18 mouse cellular contexts compared by ENCODE assay signal in the genomic region with DNA sequence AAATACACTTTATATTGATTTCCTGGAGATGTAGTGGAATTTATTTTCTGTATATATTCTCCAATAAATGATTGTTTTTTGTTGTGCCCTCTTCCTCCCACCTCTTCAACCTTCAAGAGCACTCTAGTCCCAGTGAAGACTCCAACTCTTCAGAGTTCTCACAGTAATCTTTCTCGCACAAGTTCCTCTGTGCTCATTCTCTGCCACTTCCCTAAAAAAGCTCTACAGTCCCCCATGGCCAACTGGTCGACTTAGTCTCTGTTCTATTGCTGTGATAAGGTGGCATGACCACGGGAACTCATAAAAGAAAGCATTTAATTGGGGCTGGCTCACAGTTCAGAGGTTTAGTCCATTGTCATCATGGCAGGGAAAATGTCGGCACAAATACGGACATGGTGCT.
"Had no signal": no experiment of that assay in that cellular context is flagged by ENCODE, and none has a peak within 500 bp of the region (broad histone marks: within the 10 kb centered on the region; RNA-seq: fewer than 3 reads in every experiment).

No protein-coding gene starts in this region.

- H3K4me3 ChIP-seq: kidney, embryonic 15.5 days; left cerebral cortex, adult 2 months; liver, embryonic 13.5 days; megakaryocyte, embryonic 14.5 days; stomach, embryonic 15.5 days had no signal

- H3K36me3 ChIP-seq: kidney, embryonic 15.5 days; liver, embryonic 13.5 days; stomach, embryonic 15.5 days had no signal

- H3K4me2 ChIP-seq: kidney, embryonic 15.5 days; liver, embryonic 13.5 days; midbrain, embryonic 11.5 days; stomach, embryonic 15.5 days had no signal

- H3K27ac ChIP-seq: kidney, embryonic 15.5 days; left cerebral cortex, adult 2 months; liver, embryonic 13.5 days; stomach, embryonic 15.5 days had no signal

- H3K4me1 ChIP-seq: kidney, embryonic 15.5 days; liver, embryonic 13.5 days; megakaryocyte, embryonic 14.5 days; stomach, embryonic 15.5 days had no signal

- DNase-seq: kidney, adult 2 months; kidney, postnatal 10 days; kidney, postnatal 36 days; layer of hippocampus, postnatal 36 days; liver, embryonic 13.5 days; lung, adult 2 months; lung, postnatal 14 days; lung, postnatal 4 days; midbrain, embryonic 14.5 days; right cerebral cortex, adult 18-20 months; right cerebral cortex, postnatal 14 days; right cerebral cortex, postnatal 4 days; thymus, postnatal 25 days had no signal

- H3K9me3 ChIP-seq: kidney, embryonic 15.5 days; liver, embryonic 13.5 days; stomach, embryonic 15.5 days had no signal

- H3K9ac ChIP-seq: kidney, embryonic 15.5 days; liver, embryonic 13.5 days; stomach, embryonic 15.5 days had no signal

- H3K27me3 ChIP-seq: kidney, embryonic 15.5 days; liver, embryonic 13.5 days; megakaryocyte, embryonic 14.5 days; stomach, embryonic 15.5 days had no signal
